Mouse (Mus musculus) brown adipose tissue, adult 24 weeks (tissue): Measurements from ENCODE around the gene R3hdm1. TPM values are rescaled to one million over a fixed set of nuclear protein-coding genes. Genes with fewer than 3 reads are reported as not detected.

Experiments used
- polyA plus RNA-seq: library from polyadenylated mRNA; stranded (reverse); fragments of >200 nt; gene quantifications from 2 replicates; pipeline ENCODE4 v1.2.4, GENCODE M21; 2012; ENCODE audit not compliant: missing spikeins, insufficient read depth, insufficient read length

R3hdm1 gene
- polyA plus RNA-seq, 1 experiment = 27.3 TPM

Other genes with a start within 250 kb of the R3hdm1 start
- not detected in 2 replicates for gene Map3k19, start 248.3 kb upstream of the R3hdm1 start, polyA plus RNA-seq
- gene Rab3gap1, start 234.5 kb upstream of the R3hdm1 start, polyA plus RNA-seq = 22.6 and 27.9 TPM in 2 replicates
- gene Zranb3, start 254 bp upstream of the R3hdm1 start, polyA plus RNA-seq = 3.1 and 3.8 TPM in 2 replicates
- gene Ubxn4, start 140.7 kb downstream of the R3hdm1 start, polyA plus RNA-seq = 57.3 and 61.0 TPM in 2 replicates
- not detected in 2 replicates for gene Lct, start 225.0 kb downstream of the R3hdm1 start, polyA plus RNA-seq